Mouse (Mus musculus): Measurements from ENCODE around the gene Lama4.

Lama4 gene

DNA sequence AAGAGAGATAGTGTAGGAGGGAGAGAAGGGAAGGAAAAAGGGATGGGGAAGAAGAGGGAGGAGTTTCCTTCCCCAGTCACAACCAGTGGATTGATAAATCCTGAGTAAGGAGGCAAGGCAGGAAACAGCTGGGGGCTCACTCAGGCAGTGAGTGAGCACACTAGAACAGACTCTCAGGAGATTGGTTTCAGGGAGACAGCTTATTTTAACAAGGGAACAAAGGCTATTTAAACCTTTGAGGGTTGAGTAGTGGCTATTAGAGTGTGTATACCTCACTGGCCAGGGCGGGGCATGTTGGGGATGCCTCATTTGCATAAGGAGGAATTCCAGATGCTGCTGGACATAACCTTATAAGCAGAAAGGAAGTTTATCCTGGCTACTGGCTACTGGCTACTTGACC is 27.5 kb downstream of the Lama4 start:
- in situ Hi-C loops (cut with MboI; ENCODE audit: low pct_unique_long_range_greater_than_20kb in 1 of 2, low sequenced_read_pairs in 2 of 2, unreplicated experiment in 1 of 2): no loop called here

DNA sequence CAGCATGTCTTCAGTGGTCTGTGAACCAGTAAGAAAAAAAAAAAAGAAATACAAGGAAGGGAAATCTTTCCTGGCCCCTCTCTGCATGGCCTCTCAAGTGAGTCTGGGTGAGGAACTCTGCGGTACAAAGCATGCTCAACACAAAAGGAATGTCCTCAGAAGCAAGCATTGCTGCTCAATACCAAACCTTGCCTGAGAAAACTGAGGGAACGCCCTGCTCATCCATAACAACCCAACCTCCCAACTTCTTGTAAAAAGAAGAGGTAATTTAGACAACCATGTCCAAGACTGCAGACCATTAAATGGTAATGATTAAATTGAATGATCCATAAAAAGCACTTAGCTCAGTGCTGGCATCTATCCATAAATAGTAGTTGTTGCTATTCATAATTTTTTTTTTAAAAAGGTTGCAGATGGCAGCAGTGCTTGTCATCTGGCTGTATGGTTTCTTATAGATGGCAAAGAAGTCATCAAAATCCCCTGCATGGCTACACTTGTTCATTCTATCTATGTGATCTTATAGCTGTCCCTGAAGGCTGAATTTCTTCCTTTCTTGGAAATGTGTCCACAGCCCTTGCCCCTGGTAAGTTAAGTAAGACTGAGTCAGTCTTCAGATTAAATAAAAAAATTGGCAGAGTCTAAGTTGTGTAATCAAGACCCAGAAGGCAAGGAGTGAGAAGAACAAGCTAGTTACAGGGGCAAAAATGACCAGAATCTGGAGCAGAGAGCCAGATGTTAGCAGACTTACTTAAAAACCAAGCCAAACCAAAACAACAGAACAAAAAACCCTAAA is 28.5 kb downstream of the Lama4 start:
- in situ Hi-C loops (cut with MboI; ENCODE audit: low pct_unique_long_range_greater_than_20kb in 1 of 2, low sequenced_read_pairs in 2 of 2, unreplicated experiment in 1 of 2): no loop called here

DNA sequence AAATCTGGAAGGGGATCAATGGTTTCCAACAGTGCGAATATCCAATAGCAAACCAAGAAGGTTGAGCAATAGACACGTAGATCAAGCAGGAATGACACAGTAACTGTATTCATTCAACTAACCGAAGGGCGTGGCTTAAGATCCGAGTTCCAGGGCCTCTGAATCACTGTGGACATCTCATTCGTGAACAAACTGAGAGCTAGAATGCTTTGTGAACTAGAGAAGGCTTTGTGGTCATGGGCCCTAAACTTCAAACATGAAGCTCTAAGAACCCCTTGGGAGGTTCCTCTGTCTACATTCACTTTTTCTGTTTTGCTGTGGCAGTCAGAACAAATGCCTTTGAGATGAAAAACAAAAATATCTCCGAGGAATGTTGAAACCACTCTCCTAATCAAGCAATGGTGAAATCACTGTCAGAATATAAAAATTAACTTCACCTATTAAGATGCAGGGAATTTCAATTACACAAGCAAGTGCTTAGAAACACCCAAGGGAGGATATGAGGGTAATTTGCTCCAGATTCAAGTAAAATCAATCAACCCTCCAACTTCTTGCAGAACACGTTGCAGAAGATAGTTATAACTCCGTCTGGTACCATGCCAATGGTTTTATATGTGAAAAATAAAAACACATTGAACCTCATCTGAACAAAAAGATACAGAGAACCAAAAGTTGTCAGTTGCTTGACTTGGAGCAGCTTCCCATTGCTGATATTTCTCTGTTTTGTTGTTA is 29.6 kb downstream of the Lama4 start:
- in situ Hi-C loops (cut with MboI; ENCODE audit: low pct_unique_long_range_greater_than_20kb in 1 of 2, low sequenced_read_pairs in 2 of 2, unreplicated experiment in 1 of 2): no loop called here

DNA sequence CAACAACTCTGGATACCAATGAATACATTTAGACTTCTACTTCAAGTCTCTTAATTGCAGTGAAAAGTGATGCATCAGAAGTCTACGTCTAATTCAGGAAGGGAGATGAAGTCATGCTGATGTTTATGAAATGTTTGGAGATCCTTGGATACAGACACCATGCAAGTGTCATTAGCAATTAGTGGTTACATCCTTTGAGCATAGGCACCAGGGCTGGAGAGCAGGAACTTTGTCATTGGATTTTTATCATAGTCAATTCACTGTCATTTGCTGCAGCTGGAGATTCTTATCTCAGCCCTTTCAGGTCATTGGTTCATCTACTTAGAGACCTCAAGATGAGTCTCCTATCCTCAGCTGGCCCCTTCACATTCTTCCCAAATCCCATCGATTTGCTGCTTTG is 30.6 kb downstream of the Lama4 start:
- in situ Hi-C loops (cut with MboI; ENCODE audit: low pct_unique_long_range_greater_than_20kb in 1 of 2, low sequenced_read_pairs in 2 of 2, unreplicated experiment in 1 of 2): no loop called here

DNA sequence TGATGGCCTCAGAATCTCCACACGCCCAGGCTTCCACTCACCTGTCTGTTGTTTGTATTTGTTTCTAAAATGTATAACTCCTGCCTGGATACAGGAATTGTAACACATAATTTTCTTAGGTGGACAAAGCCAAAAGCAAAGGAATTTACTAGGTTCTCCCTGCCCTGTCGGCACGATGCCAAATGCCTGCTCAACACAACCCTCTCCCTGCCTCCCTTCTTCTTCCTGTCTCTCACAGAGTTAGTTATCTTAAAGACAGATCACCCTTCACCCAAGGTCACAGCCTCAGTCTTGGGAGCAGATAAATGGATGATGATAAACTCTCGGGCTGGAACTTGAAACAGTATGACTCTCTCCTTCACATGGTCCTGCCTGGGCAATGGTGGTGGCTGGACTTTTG is 35.6 kb downstream of the Lama4 start:
- in situ Hi-C loops (cut with MboI; ENCODE audit: low pct_unique_long_range_greater_than_20kb in 1 of 2, low sequenced_read_pairs in 2 of 2, unreplicated experiment in 1 of 2): no loop called here

DNA sequence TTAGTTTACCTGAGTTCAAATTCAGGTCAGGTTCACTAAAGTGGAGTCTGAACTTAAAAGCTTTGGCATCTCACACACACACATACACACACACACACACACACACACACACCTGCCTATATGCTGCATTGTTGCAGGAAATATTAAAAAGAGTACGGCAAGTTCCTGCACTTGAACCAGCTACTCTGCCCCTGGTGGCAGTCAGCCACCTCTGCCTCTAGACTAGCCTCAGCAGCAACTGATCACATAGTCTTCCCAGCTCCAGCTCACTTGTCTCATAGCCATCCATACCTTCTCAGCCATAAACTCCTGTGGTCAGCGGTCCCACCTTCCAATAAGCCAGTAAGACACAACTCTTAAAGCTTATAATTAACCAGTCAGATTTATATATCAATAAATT is 37.2 kb downstream of the Lama4 start:
- in situ Hi-C loops (cut with MboI; ENCODE audit: low pct_unique_long_range_greater_than_20kb in 1 of 2, low sequenced_read_pairs in 2 of 2, unreplicated experiment in 1 of 2): no loop called here

DNA sequence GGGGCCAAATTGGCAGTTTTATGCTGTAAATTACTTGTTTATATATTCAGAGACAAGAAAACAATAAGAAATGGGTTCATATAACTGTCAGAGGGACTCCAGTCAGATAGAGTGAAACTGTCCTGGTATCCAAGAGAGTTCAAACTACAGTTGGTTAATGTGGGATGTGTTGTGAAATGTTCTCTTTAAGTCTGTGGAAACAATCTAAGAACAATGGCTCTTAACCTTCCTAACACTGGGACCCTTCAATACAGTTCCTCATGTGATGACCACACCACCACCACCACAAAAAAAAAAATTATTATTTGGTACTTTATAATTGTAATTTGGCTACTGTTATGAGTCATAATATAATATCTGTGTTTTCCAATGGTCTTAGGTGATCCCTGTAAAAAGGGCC is 38.2 kb downstream of the Lama4 start:
- in situ Hi-C loops (cut with MboI; ENCODE audit: low pct_unique_long_range_greater_than_20kb in 1 of 2, low sequenced_read_pairs in 2 of 2, unreplicated experiment in 1 of 2): no loop called here

DNA sequence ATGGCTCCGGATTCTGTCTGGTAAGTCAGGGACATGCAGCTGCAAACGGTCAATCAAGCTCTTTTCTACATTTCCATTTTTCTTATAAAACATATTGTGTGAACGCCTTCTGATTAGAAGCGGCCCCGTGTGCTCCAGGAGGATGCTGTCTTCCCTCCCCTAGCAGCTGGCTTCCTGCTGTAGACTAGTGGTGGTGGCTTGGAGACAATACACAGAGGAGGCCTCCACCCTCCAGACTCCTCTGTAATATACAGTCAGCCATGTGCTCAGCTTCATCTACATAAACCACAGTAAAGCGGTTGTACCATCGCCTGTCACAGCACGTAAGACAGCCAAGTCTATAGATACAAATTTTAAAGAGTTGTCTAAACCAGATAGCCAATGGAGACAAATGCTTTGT is 40.2 kb downstream of the Lama4 start:
- in situ Hi-C loops (cut with MboI; ENCODE audit: low pct_unique_long_range_greater_than_20kb in 1 of 2, low sequenced_read_pairs in 2 of 2, unreplicated experiment in 1 of 2): no loop called here

DNA sequence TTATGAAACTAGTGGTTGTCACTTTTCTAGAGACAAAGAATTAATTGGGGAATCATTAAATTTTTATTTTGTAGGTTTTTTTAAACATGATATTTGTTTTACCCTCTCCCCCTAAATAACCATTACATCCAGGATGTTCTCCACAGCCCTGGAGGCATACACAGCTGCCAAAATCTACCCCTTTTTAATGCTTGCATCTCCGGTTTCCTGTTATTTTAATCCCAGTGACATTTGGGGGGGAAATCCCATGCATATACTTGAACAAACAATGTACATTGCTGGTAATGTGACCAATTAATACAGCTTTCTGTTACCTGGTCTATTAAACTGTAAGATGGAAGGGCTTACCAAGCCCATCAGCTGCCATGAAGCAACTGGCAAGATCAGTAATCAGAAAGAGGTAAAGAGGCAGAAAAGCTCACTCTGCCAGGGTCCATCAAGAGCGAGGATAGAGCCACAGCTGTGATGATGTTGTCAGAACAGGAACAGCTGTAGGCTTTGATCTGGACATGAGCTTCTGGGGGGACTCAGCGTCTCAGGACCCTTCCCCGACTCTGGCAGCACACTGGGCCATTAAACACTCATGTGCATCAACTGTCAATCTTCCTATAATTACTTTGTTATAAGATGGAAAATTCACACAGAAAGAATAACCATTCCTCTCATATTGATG is 41.3 kb downstream of the Lama4 start:
- in situ Hi-C loops (cut with MboI; ENCODE audit: low pct_unique_long_range_greater_than_20kb in 1 of 2, low sequenced_read_pairs in 2 of 2, unreplicated experiment in 1 of 2): no loop called here

DNA sequence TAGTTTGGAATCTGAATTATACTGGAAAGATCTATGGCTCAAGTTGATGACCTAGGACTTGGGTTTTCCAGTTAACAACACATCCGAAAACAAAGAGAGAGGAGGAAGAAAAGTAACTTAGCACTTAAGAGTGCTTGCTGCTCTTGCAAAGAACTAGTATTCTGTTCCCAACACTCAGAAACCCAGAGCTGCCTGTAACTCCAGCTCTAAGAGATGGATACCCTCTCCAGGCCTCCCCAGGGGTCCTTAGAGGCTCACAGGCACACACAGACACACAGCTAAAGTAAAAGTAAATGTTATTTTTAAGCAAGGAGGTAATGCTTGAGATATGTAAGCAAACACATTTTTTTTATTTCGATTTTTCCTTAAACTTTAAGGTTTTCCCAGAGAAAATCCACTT is 49.5 kb downstream of the Lama4 start:
- in situ Hi-C loops (cut with MboI; ENCODE audit: low pct_unique_long_range_greater_than_20kb in 1 of 2, low sequenced_read_pairs in 2 of 2, unreplicated experiment in 1 of 2): no loop called here

DNA sequence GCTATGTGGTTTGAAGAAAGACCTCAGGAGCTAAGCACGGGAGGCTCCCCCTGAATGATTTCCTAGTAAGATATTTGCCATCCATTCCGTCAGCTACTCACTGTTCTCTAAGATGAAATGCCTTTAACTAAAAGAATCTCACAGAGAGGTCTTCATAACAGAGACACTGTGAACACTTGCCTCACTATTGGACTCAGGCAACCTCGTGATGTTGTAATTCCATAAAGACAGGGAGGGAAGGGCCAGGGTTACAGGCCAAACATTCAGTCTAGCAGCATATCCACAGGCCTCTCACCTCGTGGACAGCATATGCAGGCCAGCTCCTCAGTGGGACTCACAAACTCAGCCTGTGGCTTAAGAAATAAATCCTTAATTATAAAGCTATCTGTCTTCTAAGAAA is 52.7 kb downstream of the Lama4 start:
- in situ Hi-C loops (cut with MboI; ENCODE audit: low pct_unique_long_range_greater_than_20kb in 1 of 2, low sequenced_read_pairs in 2 of 2, unreplicated experiment in 1 of 2): no loop called here

DNA sequence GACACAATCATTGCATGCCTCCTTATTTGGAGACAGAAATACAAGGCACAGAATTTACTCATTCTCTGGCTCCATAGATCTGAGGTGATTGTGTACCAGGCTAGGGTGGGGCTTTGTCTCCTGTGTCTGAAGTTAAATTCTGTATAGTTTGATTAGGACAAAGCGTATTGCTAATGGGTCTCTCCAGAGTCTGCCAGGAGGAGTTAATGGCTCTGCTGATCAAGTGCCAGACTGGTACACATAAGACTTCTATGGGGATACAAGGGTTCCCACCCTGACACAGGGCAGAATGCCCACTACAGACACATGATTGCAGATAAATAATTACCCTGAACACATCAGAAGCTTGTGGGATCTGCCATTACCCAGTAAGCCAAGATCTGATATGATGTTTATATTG is 53.3 kb downstream of the Lama4 start:
- in situ Hi-C loops (cut with MboI; ENCODE audit: low pct_unique_long_range_greater_than_20kb in 1 of 2, low sequenced_read_pairs in 2 of 2, unreplicated experiment in 1 of 2): no loop called here

DNA sequence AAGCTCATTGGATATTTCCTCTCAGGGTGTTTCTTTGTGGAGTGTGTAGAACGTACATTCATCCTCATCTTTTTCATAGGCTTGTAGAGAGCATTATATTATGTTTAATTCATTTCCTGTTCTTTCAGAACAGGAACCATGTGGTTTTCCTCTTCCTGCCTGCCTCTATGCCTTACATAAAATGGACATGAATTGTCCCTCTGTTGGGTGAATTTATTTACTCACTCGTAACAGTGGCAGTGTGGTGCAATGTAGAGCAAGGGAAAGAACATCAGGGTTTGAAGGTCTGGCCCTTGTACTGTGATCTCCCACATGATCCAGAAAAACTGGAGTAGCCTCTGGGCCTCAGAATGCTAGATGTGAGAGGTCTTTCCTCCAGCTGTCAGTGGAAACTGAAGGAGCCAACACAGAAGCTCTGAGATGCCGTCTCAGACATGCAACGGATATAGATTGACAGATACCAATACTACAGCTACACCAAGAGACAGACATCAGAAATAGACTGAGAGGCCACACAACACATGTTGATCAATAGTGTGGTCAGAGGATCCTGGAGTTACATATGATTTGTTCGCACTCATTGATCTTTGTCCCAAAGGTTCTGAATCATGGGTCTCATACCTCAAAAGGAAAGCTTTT is 58.4 kb downstream of the Lama4 start:
- in situ Hi-C loops (cut with MboI; ENCODE audit: low pct_unique_long_range_greater_than_20kb in 1 of 2, low sequenced_read_pairs in 2 of 2, unreplicated experiment in 1 of 2): no loop called here

DNA sequence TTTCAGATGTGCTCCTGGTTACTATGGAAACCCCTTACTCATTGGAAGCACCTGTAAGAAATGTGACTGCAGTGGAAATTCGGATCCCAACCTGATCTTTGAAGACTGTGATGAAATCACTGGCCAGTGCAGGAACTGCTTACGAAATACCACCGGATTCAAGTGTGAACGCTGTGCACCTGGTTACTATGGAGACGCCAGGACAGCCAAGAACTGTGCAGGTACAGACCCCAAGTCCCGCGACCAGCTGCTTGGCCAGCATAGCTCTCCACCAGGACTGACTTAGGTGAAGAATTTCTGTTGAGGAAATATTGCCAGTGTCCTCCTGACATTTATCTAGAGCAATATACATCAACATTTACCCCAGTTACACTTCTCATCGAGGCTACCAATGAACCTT is 61.2 kb downstream of the Lama4 start:
- in situ Hi-C loops (cut with MboI; ENCODE audit: low pct_unique_long_range_greater_than_20kb in 1 of 2, low sequenced_read_pairs in 2 of 2, unreplicated experiment in 1 of 2): no loop called here

DNA sequence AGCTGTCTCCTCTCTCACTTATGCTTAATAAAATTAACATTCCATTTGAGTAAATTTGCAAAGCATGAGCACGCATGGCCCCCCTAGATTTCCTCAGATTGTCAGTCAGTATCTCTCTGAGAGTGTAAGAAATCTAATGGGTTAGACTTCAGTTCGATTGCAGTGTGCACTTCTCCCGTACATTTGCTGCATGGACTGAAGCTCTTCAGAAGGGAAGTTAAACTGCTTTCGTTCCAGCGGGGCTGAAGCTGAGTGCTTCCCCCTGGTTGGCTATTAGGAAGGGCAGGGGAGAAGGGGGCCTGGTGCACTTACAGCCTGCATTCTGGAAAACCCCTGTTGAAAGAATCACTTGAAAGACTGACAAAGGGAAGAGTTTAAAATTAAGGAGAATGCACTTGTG is 61.7 kb downstream of the Lama4 start:
- in situ Hi-C loops (cut with MboI; ENCODE audit: low pct_unique_long_range_greater_than_20kb in 1 of 2, low sequenced_read_pairs in 2 of 2, unreplicated experiment in 1 of 2): no loop called here

DNA sequence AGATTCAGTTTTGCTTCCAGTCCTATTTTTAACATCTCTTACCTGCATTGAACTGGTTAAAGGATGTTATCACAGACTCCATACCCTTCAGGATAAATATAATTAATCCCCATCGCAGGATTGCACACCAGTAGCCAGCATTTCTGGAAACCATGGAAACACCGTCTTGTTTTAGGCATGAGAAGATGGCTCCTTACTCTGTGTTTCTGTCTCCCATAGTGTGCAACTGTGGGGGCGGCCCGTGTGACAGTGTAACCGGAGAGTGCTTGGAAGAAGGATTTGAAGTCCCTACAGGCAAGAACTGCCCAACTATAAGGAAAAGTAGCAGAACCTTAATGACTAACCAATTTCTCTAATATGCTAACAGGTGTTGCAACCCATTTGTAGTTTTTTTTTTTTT is 63.1 kb downstream of the Lama4 start:
- in situ Hi-C loops (cut with MboI; ENCODE audit: low pct_unique_long_range_greater_than_20kb in 1 of 2, low sequenced_read_pairs in 2 of 2, unreplicated experiment in 1 of 2): no loop called here

DNA sequence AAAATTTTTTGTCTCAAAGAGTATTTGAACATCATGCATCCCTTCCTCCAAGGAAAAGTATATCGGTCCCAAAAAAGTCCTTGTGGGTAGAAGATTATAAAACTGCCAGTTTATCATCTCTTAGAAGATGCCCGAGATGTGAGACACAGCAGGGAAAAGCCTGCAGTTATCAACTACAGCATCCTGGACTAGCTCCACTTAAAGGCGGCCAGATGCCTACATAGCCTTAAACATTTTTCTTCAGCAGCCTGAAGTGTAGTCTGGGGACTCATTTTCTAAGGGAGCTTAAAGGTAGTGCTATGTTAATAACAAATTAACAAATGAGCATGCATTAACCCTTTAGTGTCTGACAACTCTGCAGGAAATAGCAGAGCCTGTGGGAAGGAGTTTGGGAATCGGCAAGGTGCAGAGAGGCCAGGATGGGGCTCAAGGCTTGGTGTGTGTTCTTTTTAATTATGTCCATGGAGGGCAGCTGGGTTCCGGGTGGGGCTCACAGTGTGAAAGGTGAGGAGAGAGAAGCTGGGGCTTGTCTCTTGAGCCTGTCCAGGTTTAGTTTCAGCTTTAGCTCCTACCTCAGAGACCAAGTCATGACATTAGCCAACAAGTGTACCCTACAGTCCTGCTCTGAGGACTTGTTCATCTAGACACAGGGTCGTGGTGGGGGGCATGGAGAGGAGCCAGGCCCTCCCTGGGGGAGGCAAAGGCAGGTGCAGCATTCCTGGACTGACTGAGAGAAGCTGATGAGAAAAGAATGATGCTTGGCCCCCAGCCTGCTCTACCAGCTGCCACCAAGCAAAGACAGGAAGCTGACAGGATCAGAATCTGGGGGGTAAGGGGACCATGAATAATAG is 64.2 kb downstream of the Lama4 start:
- in situ Hi-C loops (cut with MboI; ENCODE audit: low pct_unique_long_range_greater_than_20kb in 1 of 2, low sequenced_read_pairs in 2 of 2, unreplicated experiment in 1 of 2): no loop called here

DNA sequence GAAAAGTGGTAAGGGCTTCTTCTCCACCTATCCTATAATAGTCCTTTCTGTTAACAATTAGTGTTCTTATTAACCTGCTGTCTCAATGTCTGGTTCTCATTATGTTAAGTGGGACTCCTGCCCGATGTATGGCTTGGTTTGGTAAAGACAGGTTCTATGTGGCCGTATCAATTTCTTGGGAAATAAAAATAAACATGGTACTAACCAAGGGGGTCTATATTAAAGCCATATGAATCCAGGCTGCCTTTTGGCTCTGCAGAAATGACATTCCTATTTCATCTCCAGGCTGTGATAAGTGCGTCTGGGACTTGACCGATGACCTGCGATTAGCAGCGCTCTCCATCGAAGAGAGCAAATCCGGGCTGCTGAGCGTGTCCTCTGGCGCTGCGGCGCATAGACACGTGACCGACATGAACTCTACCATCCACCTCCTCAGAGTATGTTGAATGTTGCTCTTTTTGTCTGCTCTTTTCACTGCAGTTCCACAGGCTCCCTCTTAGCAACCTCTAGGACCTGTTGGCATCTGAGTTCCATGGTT is 64.9 kb downstream of the Lama4 start:
- in situ Hi-C loops (cut with MboI; ENCODE audit: low pct_unique_long_range_greater_than_20kb in 1 of 2, low sequenced_read_pairs in 2 of 2, unreplicated experiment in 1 of 2): no loop called here

Data from mouse embryonic stem cell (cell line).